ENCODE assay signal across 22 mouse cellular contexts in genomic region chr11:104565172-104565571, GRCm38 (mm10). TPM values are rescaled to one million over a fixed set of nuclear protein-coding genes. Genes with fewer than 3 reads are reported as not detected.
DNase-seq lines count a peak whose midpoint lies in the region; ATAC-seq and TF ChIP-seq lines count a peak whose summit lies in the region.
"Had no signal": no experiment of that assay in that cellular context is flagged by ENCODE, and none has a peak within 500 bp of the region (broad histone marks: within the 10 kb centered on the region; RNA-seq: fewer than 3 reads in every experiment).

No protein-coding gene starts in this region.

- DNase-seq in gastrocnemius, adult 2 months = no peak
- DNase-seq in gastrocnemius, postnatal 36 days = no peak
- DNase-seq in liver, adult 2 months (ENCODE audit: extremely low read depth, low read depth, low spot score) = peak; percentile 72
- no peak for DNase-seq in liver
- DNase-seq in skeletal muscle tissue, adult 2 months (ENCODE audit: low read depth, low spot score) = peak; percentile 61
- no peak for DNase-seq in thymus, postnatal 36 days
- DNase-seq: adrenal gland, postnatal 10 days; B cell, adult 2 months; cerebellum, adult 18-20 months; cerebellum, adult 9-10 months; cerebellum, postnatal 14 days; gastrocnemius, postnatal 14 days had no signal

- H3K79me2 ChIP-seq in liver, adult 2 months (ENCODE audit: control insufficient read depth, insufficient read depth, low read length) = no peaks in the 10 kb centered on the region

- 54% methylated on average over 9 of the region's 9 CpGs for WGBS in liver, adult 2 months

- TF ChIP-seq POLR2A in liver, adult 2 months (IDR thresholded peaks at IDR 0.05; ENCODE audit: extremely low read depth, insufficient read depth, low read length) = no peak

- H3K27me3 ChIP-seq in liver, adult 2 months (ENCODE audit: control insufficient read depth, insufficient read depth, low read length) = no peaks in the 10 kb centered on the region
- H3K27me3 ChIP-seq: CH12.LX; forebrain, embryonic 13.5 days; hindbrain, embryonic 12.5 days; hindbrain, embryonic 15.5 days; intestine, embryonic 15.5 days; Patski had no signal

- no peak overlapping the region for H3K4me3 ChIP-seq in gastrocnemius, adult 2 months
- H3K4me3 ChIP-seq in liver, adult 2 months (ENCODE audit: insufficient read depth, low read depth, low read length) = no peak overlapping the region
- H3K4me3 ChIP-seq: forebrain, embryonic 10.5 days; forebrain, embryonic 13.5 days; hindbrain, embryonic 12.5 days; hindbrain, embryonic 15.5 days; intestine, embryonic 15.5 days had no signal

- no peak overlapping the region for H3K9ac ChIP-seq in liver, adult 2 months (ENCODE audit: low read depth, low read length)
- H3K9ac ChIP-seq: forebrain, embryonic 13.5 days; hindbrain, embryonic 12.5 days; hindbrain, embryonic 15.5 days; intestine, embryonic 15.5 days had no signal

- intact Hi-C loops in gastrocnemius, adult 2 months (cut with DNase I) = no loop called here
- intact Hi-C loops in gastrocnemius, postnatal 36 days (cut with DNase I) = no loop called here

- no peaks in the 10 kb centered on the region for H3K36me3 ChIP-seq in liver, adult 2 months (ENCODE audit: control insufficient read depth, insufficient read depth, low read length)
- H3K36me3 ChIP-seq: forebrain, embryonic 10.5 days; G1E; hindbrain, embryonic 12.5 days; hindbrain, embryonic 15.5 days; intestine, embryonic 15.5 days had no signal

- no peaks in the 10 kb centered on the region for H3K4me1 ChIP-seq in liver, adult 2 months (ENCODE audit: control insufficient read depth, insufficient read depth, low read length)
- H3K4me1 ChIP-seq: forebrain, embryonic 10.5 days; forebrain, embryonic 13.5 days; hindbrain, embryonic 12.5 days; hindbrain, embryonic 15.5 days; intestine, embryonic 15.5 days had no signal

- peak overlapping the region; percentile 84; the same call in 1 of the 2 replicates for H3K27ac ChIP-seq in gastrocnemius, adult 2 months
- H3K27ac ChIP-seq in liver, adult 2 months (replicated peaks; ENCODE audit: insufficient read depth, low read depth, low read length) = no peak overlapping the region
- H3K27ac ChIP-seq: forebrain, embryonic 10.5 days; forebrain, embryonic 13.5 days; hindbrain, embryonic 12.5 days; hindbrain, embryonic 15.5 days; intestine, embryonic 15.5 days had no signal

- ATAC-seq in granulocyte monocyte progenitor cell, adult 5-6 weeks (replicated peaks; ENCODE audit: poor library complexity, severe bottlenecking) = peak; percentile 91
- ATAC-seq: forebrain, embryonic 13.5 days; forebrain, embryonic 16.5 days; intestine, embryonic 15.5 days; Patski had no signal

- TF ChIP-seq CTCF in gastrocnemius, adult 2 months (IDR thresholded peaks at IDR 0.05) = no peak
- no peak for TF ChIP-seq CTCF in liver, adult 2 months (IDR thresholded peaks at IDR 0.05; ENCODE audit: low read depth, low read length)

RNA-seq across cellular contexts. Expression of gene Myl4, which starts 14.7 kb away (rescaled TPM):
- total RNA-seq in gastrocnemius, adult 2 months (2021) = 1 to 10 TPM; 2.9 to 8.1 TPM
- total RNA-seq in gastrocnemius, postnatal 36 days (2021) = 1 to 10 TPM; 5.5 to 6.4 TPM
- total RNA-seq in liver, adult 2 months (2014; rRNA removed) = 0.65 and 0.67 TPM in 2 replicates
- 0.45 and 0.72 TPM in 2 replicates for polyA plus RNA-seq in liver, adult 2 months (2012; rRNA removed)
- 2.2 and 5.2 TPM in 2 replicates for total RNA-seq in granulocyte monocyte progenitor cell, adult 5-6 weeks (2014; fragmentation: Nextera tagmentation)
- total RNA-seq in granulocyte monocyte progenitor cell, adult 5-6 weeks (2017) = 1.2 and 1.6 TPM in 2 replicates
- polyA plus RNA-seq: G1E had no signal

RNA-seq across cellular contexts. Expression of gene Cdc27, which starts 14.8 kb away (rescaled TPM):
- total RNA-seq in gastrocnemius, adult 2 months (2021) = 10 to 100 TPM; 25.9 to 27.5 TPM
- 10 to 100 TPM; 24.9 to 25.2 TPM for total RNA-seq in gastrocnemius, postnatal 36 days (2021)
- total RNA-seq in liver, adult 2 months (2014; rRNA removed) = 12.9 and 13.3 TPM in 2 replicates
- 2.6 and 2.9 TPM in 2 replicates for polyA plus RNA-seq in liver, adult 2 months (2012; rRNA removed)
- 41.5 and 47.6 TPM in 2 replicates for total RNA-seq in granulocyte monocyte progenitor cell, adult 5-6 weeks (2014; fragmentation: Nextera tagmentation)
- total RNA-seq in granulocyte monocyte progenitor cell, adult 5-6 weeks (2017) = 44.2 and 60.1 TPM in 2 replicates

RNA-seq across cellular contexts. Expression of gene Itgb3, which starts 42.6 kb away (rescaled TPM):
- total RNA-seq in gastrocnemius, adult 2 months (2021) = 1 to 10 TPM in 1 of 2 experiments, under 1 TPM in 1; 0.54 to 1.3 TPM
- total RNA-seq in gastrocnemius, postnatal 36 days (2021) = under 1 TPM; 0.66 to 0.76 TPM
- 2.1 and 3.7 TPM in 2 replicates for total RNA-seq in liver, adult 2 months (2014; rRNA removed)
- 1.5 TPM in 2 replicates for polyA plus RNA-seq in liver, adult 2 months (2012; rRNA removed)
- total RNA-seq in granulocyte monocyte progenitor cell, adult 5-6 weeks (2014; fragmentation: Nextera tagmentation) = 1.9 and 3.9 TPM in 2 replicates
- 5.5 and 7.2 TPM in 2 replicates for total RNA-seq in granulocyte monocyte progenitor cell, adult 5-6 weeks (2017)

Comparison
In these comparisons a context has a peak if more than half of its experiments do, and no peak if none do; other contexts are left out.
1. DNase-seq: peak in liver, adult 2 months (single experiment) and skeletal muscle tissue, adult 2 months (single experiment); none in gastrocnemius, adult 2 months (single experiment), gastrocnemius, postnatal 36 days (0 of 2), liver (single experiment) and thymus, postnatal 36 days (0 of 2).